Mouse (Mus musculus) CH12.LX (cell line): ENCODE data around the gene Metap2. TPM values are rescaled to one million over a fixed set of nuclear protein-coding genes. Genes with fewer than 3 reads are reported as not detected.

Experiments
- DNase-seq: peaks from one replicate; pipeline ENCODE4 v3.0.0-alpha.2; 2013; ENCODE audit errors: extremely low read depth
- H3K27ac ChIP-seq: 2 replicates; pipeline ENCODE4 v1.5.1; 2012; ENCODE audit warnings: low read depth, mild to moderate bottlenecking, control low read depth, moderate library complexity; ENCODE audit not compliant: insufficient read depth
- H3K27me3 ChIP-seq: replicated peaks from 2 replicates; pipeline ENCODE3; 2012; ENCODE audit warnings: inconsistent platforms
- H3K36me3 ChIP-seq, 2 experiments: replicated peaks in 1 of 2; 2 replicates each; pipeline versions ENCODE3 to v1.6.1; 2012; ENCODE audit warnings: inconsistent platforms in 1 of 2, low read length in 1 of 2, mild to moderate bottlenecking in 1 of 2, mixed read lengths in 1 of 2, moderate library complexity in 1 of 2; ENCODE audit not compliant: control insufficient read depth in 1 of 2, insufficient read depth in 1 of 2
- H3K4me1 ChIP-seq, 2 experiments: 2 replicates each; pipeline ENCODE4 v1.6.1; 2012; ENCODE audit warnings: inconsistent platforms in 1 of 2, moderate library complexity in 1 of 2; ENCODE audit not compliant: insufficient read depth in 2 of 2, control insufficient read depth in 1 of 2
- H3K4me2 ChIP-seq: 2 replicates; pipeline ENCODE4 v1.6.1; 2012; ENCODE audit warnings: low read depth, mild to moderate bottlenecking, control low read depth; ENCODE audit not compliant: poor library complexity, insufficient read depth, severe bottlenecking
- H3K4me3 ChIP-seq, 3 experiments: fragments of 150-350 bp in 1 of 3; sonication (generic) in 1 of 3; replicated peaks in 1 of 3; 2 replicates each; pipeline versions ENCODE3 to v1.5.1; 2011 to 2012; ENCODE audit warnings: low read depth in 2 of 3, low read length in 2 of 3, mild to moderate bottlenecking in 2 of 3, moderate library complexity in 2 of 3, control low read depth in 1 of 3, improper control_type of control experiment in 1 of 3, inconsistent platforms in 1 of 3, mixed read lengths in 1 of 3; ENCODE audit not compliant: poor library complexity in 1 of 3
- H3K79me2 ChIP-seq: replicated peaks from 2 replicates; pipeline ENCODE4 v1.6.1; 2012; ENCODE audit warnings: mild to moderate bottlenecking, moderate library complexity; ENCODE audit not compliant: control insufficient read depth, poor library complexity, insufficient read depth, severe bottlenecking; ENCODE audit errors: extremely low read depth
- H3K9ac ChIP-seq: 2 replicates; pipeline ENCODE4 v1.6.1; 2012; ENCODE audit warnings: low read depth, mild to moderate bottlenecking, control low read depth, moderate library complexity; ENCODE audit not compliant: insufficient read depth
- H3K9me3 ChIP-seq: replicated peaks from 2 replicates; pipeline ENCODE3; 2012; ENCODE audit warnings: low read length, inconsistent platforms, mixed read lengths
- ETS1 ChIP-seq: conservative IDR thresholded peaks from 2 replicates; pipeline ENCODE4 v1.6.1; 2012; ENCODE audit warnings: low read depth, mild to moderate bottlenecking, inconsistent platforms, low read length, improper control_type of control experiment, moderate library complexity
- JUND ChIP-seq: conservative IDR thresholded peaks from 2 replicates; pipeline ENCODE4 v1.6.1; 2011; ENCODE audit warnings: low read depth, low read length, improper control_type of control experiment
- MAFK ChIP-seq: IDR thresholded peaks from 2 replicates; pipeline ENCODE4 v1.6.1; 2011; ENCODE audit warnings: low read length, improper control_type of control experiment; ENCODE audit not compliant: insufficient replicate concordance
- NRF1 ChIP-seq: IDR thresholded peaks from 2 replicates; pipeline ENCODE4 v1.6.1; 2014; ENCODE audit warnings: low read depth, mild to moderate bottlenecking, inconsistent platforms, low read length, improper control_type of control experiment, moderate library complexity
- RCOR1 ChIP-seq: conservative IDR thresholded peaks from 2 replicates; pipeline ENCODE4 v1.6.1; 2012; ENCODE audit warnings: low read depth, mild to moderate bottlenecking, inconsistent platforms, low read length, improper control_type of control experiment
- SIN3A ChIP-seq: IDR thresholded peaks from 2 replicates; pipeline ENCODE4 v1.6.1; 2012; ENCODE audit warnings: low read length, improper control_type of control experiment, inconsistent platforms
- TBP ChIP-seq: conservative IDR thresholded peaks from 2 replicates; pipeline ENCODE4 v1.6.1; 2011; ENCODE audit warnings: low read depth, low read length, improper control_type of control experiment
- dilution Hi-C: fragments of 300-500 bp; cut with MboI; formaldehyde crosslinking; loops from 2 replicates; pipeline ENCODE4 v1.14.3; 2020; ENCODE audit warnings: low sequenced_read_pairs; ENCODE audit not compliant: extremely low pct_unique_long_range_greater_than_20kb, extremely low pct_ligation_motif_present
- in situ Hi-C: fragments of 300-500 bp; cut with MboI; formaldehyde crosslinking; loops from 3 replicates; pipeline ENCODE4 v1.14.3; 2019; ENCODE audit warnings: low sequenced_read_pairs, low pct_ligation_motif_present, low pct_unique_long_range_greater_than_20kb, mixed read lengths
- polyA plus RNA-seq: library from polyadenylated mRNA; unstranded; fragments of >175 nt; gene quantifications from 2 replicates; pipeline ENCODE4 v1.2.1, GENCODE M21; 2012; ENCODE audit warnings: low read depth; ENCODE audit not compliant: insufficient read length
- total RNA-seq, 2 experiments: library from RNA; depleted of rRNA; stranded (reverse); fragments of 300-350 nt in 1 of 2; fragments of >200 nt in 1 of 2; gene quantifications; 2 replicates each; pipeline ENCODE4 v1.2.3; 2012 to 2014

Gene Metap2
- total and polyA plus RNA-seq, 3 experiments, result 183 to 710 (median 211) TPM

GRCm38 (mm10) chr10:93878732-93879131, 18.2 kb downstream of the Metap2 start:
- DNase-seq, result no peak
- TF ChIP-seq RCOR1 (no peak), MAFK (peak; percentile 63; the same call in 1 of the 2 replicates)
- TF ChIP-seq, all 38 proteins: peak for 1
- Histone ChIP-seq H3K4me1 (peaks cover 7 to 18% of the 10 kb centered on the region in 2 experiments), H3K9me3 (no peaks in the 10 kb centered on the region), H3K27ac (no peak overlapping the region), H3K4me3 (no peak overlapping the region), H3K27me3 (no peaks in the 10 kb centered on the region), H3K9ac (no peak overlapping the region), H3K4me2 (no peak overlapping the region), H3K79me2 (peaks cover 67% of the 10 kb centered on the region), H3K36me3 (peaks cover 48 to 86% of the 10 kb centered on the region in 2 experiments)
- in situ Hi-C loops (no loop called here), dilution Hi-C loops (no loop called here)

GRCm38 (mm10) chr10:93876772-93877171, 20.1 kb downstream of the Metap2 start:
- H3K9me3 ChIP-seq, result no peaks in the 10 kb centered on the region
- no peak overlapping the region for H3K27ac ChIP-seq
- no peak overlapping the region for H3K4me2 ChIP-seq
- H3K79me2 ChIP-seq, result peaks cover 55% of the 10 kb centered on the region
- H3K27me3 ChIP-seq, result no peaks in the 10 kb centered on the region
- H3K9ac ChIP-seq, result no peak overlapping the region
- peaks cover 2 to 3% of the 10 kb centered on the region in 2 experiments; a peak in 2 of 4 replicates for H3K4me1 ChIP-seq
- TF ChIP-seq JUND, result no peak
- TF ChIP-seq TBP, result no peak
- TF ChIP-seq MAFK, result no peak
- H3K4me3 ChIP-seq, result no peak overlapping the region
- H3K36me3 ChIP-seq, result peaks cover 57 to 88% of the 10 kb centered on the region in 2 experiments
- in situ Hi-C loops, result no loop called here
- dilution Hi-C loops, result no loop called here
- no peak for DNase-seq

GRCm38 (mm10) chr10:93868886-93869285, 28.0 kb downstream of the Metap2 start:
- TF ChIP-seq SIN3A, result peak; percentile 2
- TF ChIP-seq ETS1, result 0 out of 2 replicates have a peak, but pooled peaks have one; percentile 8
- no peak for TF ChIP-seq NRF1
- H3K4me1 ChIP-seq, result peaks cover 6 to 36% of the 10 kb centered on the region in 2 experiments
- H3K79me2 ChIP-seq, result peaks cover 51% of the 10 kb centered on the region
- DNase-seq, result peak; percentile 55
- no peak overlapping the region for H3K4me3 ChIP-seq
- peaks cover 62 to 87% of the 10 kb centered on the region in 2 experiments for H3K36me3 ChIP-seq
- peak overlapping the region; percentile 57; the same call in 1 of the 2 replicates for H3K27ac ChIP-seq
- H3K4me2 ChIP-seq, result peak overlapping the region; percentile 73
- no peak overlapping the region; the same call in 1 of the 2 replicates for H3K9ac ChIP-seq
- no peaks in the 10 kb centered on the region for H3K27me3 ChIP-seq
- dilution Hi-C loops (no loop called here), in situ Hi-C loops (no loop called here)
- no peaks in the 10 kb centered on the region for H3K9me3 ChIP-seq
